Mouse (Mus musculus): ENCODE data around the gene Nbr1.
"Not testable (repeated sequence)": the region's sequence is repeated elsewhere in the genome, so short reads cannot be mapped to it uniquely, and the experiment has no call there.

Nbr1 gene

GRCm38 (mm10) chr11:101620022-101620655, 68.2 kb downstream of the Nbr1 start:
- in situ Hi-C loops (cut with MboI, MseI): not testable (repeated sequence)

- in situ Hi-C loops (cut with MboI, MseI): no loop called here
These were observed 74.7 kb downstream of the Nbr1 start for GRCm38 (mm10) chr11:101626649-101626994.

- in situ Hi-C loops (cut with MboI, MseI): no loop called here
These were observed 75.3 kb downstream of the Nbr1 start, which contains the start of gene Rdm1 for GRCm38 (mm10) chr11:101626995-101627856. TSS of gene Rdm1 (plus strand) at chr11:101627195.

GRCm38 (mm10) chr11:101627857-101628559, 76.1 kb downstream of the Nbr1 start:
- in situ Hi-C loops (cut with MboI, MseI): no loop called here

- in situ Hi-C loops (cut with MboI, MseI): not testable (repeated sequence)
These were observed 76.9 kb downstream of the Nbr1 start for GRCm38 (mm10) chr11:101628733-101629417.
